Mouse (Mus musculus): ENCODE measurements around the gene Egr4.

DNA sequence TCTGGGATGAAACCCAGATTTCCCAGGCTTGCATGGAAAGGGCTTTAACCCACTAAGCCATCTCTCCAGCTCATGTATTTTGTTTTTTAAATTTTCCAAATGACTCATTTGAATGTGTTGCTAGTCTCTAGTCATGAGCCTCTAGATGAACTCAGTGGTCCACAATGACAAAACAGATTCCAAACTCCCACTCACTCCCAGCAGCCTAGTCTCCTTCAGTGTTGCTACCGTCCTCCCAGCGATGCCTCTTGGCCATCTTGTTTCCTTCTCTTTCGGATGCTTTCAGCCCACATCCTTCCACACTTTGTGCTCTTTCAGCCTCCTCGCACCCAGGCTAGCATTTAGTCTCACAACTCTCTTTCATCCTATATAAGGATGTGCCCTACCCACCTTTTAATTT is 23.1 kb downstream of the Egr4 start:
- TF ChIP-seq ZMIZ1 (IDR thresholded peaks at IDR 0.05; ENCODE audit: low read depth, low read length): no peak
- TF ChIP-seq CTCF (conservative IDR thresholded peaks at IDR 0.05 in 1 of 2, IDR thresholded peaks at IDR 0.05 in 1 of 2; ENCODE audit: low read depth in 2 of 2, low read length in 2 of 2): no peak
- no peak for TF ChIP-seq USF1 (IDR thresholded peaks at IDR 0.05; ENCODE audit: low read depth, low read length)
- TF ChIP-seq MAX (IDR thresholded peaks at IDR 0.05; ENCODE audit: low read length): no peak
- no peak for TF ChIP-seq EP300 (IDR thresholded peaks at IDR 0.05; ENCODE audit: low read length)

Measured in CH12.LX (cell line).